ENCODE assay signal across 23 mouse cellular contexts in genomic region chr2:13722241-13722640, GRCm38 (mm10).
DNase-seq lines count a peak whose midpoint lies in the region; ATAC-seq lines count a peak whose summit lies in the region.
"Had no signal": no experiment of that assay in that cellular context is flagged by ENCODE, and none has a peak within 500 bp of the region (broad histone marks: within the 10 kb centered on the region; RNA-seq: fewer than 3 reads in every experiment).

No protein-coding gene starts in this region.

- H3K27me3 ChIP-seq in lung, embryonic 16.5 days (ENCODE audit: control insufficient read depth, insufficient read depth, low read depth, low read length), result no peaks in the 10 kb centered on the region
- H3K27me3 ChIP-seq: embryonic facial prominence, embryonic 13.5 days; heart, embryonic 15.5 days; hindbrain, embryonic 13.5 days had no signal

- H3K27ac ChIP-seq in lung, embryonic 16.5 days (ENCODE audit: low read length), result no peak overlapping the region
- H3K27ac ChIP-seq: embryonic facial prominence, embryonic 13.5 days; heart, adult 2 months; heart, embryonic 15.5 days; hindbrain, embryonic 13.5 days; hindbrain, postnatal 0 days had no signal

- no peaks in the 10 kb centered on the region for H3K36me3 ChIP-seq in lung, embryonic 16.5 days (ENCODE audit: control insufficient read depth, insufficient read depth, low read length)
- H3K36me3 ChIP-seq: embryonic facial prominence, embryonic 13.5 days; heart, embryonic 15.5 days; hindbrain, embryonic 13.5 days had no signal

- no peak overlapping the region for H3K4me3 ChIP-seq in lung, embryonic 16.5 days (ENCODE audit: low read length)
- H3K4me3 ChIP-seq: embryonic facial prominence, embryonic 13.5 days; erythroblast, embryonic 14.5 days; heart, adult 2 months; heart, embryonic 15.5 days; hindbrain, embryonic 13.5 days had no signal

- peak; percentile 36; the same call in 1 of the 2 replicates for ATAC-seq in lung, embryonic 16.5 days (ENCODE audit: low read depth)
- ATAC-seq: forebrain, embryonic 16.5 days; hindbrain, postnatal 0 days had no signal

- H3K9ac ChIP-seq in lung, embryonic 16.5 days (ENCODE audit: low read length), result no peak overlapping the region
- H3K9ac ChIP-seq: embryonic facial prominence, embryonic 13.5 days; heart, embryonic 15.5 days; hindbrain, embryonic 13.5 days had no signal

- 62% methylated on average over 4 of the region's 4 CpGs for WGBS in lung, embryonic 16.5 days

- H3K4me2 ChIP-seq in lung, embryonic 16.5 days (ENCODE audit: low read depth, low read length), result no peak overlapping the region
- H3K4me2 ChIP-seq: embryonic facial prominence, embryonic 13.5 days; heart, embryonic 11.5 days; heart, embryonic 15.5 days; hindbrain, embryonic 13.5 days had no signal

- no peaks in the 10 kb centered on the region for H3K4me1 ChIP-seq in lung, embryonic 16.5 days (replicated peaks; ENCODE audit: control insufficient read depth, insufficient read depth, low read length)
- H3K4me1 ChIP-seq: embryonic facial prominence, embryonic 13.5 days; heart, embryonic 15.5 days; hindbrain, embryonic 13.5 days had no signal

- no peak for DNase-seq in lung, postnatal 14 days
- peak; percentile 32 to 35 for DNase-seq in urinary bladder, postnatal 36 days (ENCODE audit: low spot score in 2 of 2)
- no peak for DNase-seq in urinary bladder, postnatal 10 days (ENCODE audit: low spot score)
- peak; percentile 74 for DNase-seq in gonadal fat pad, adult 2 months (ENCODE audit: low read depth)
- no peak for DNase-seq in left cerebral cortex, postnatal 36 days (ENCODE audit: low spot score in 2 of 2)
- DNase-seq in right cerebral cortex, postnatal 10 days (ENCODE audit: low spot score in 2 of 2), result no peak
- DNase-seq: adrenal gland, adult 8-10 months; adrenal gland, postnatal 36 days; cerebellum, adult 11 months; cerebellum, adult 8-10 months; cerebellum, postnatal 14 days; embryo, embryonic 11 days; gastrocnemius, postnatal 10 days; heart, adult 2 months; heart, postnatal 14 days had no signal

- no peaks in the 10 kb centered on the region for H3K9me3 ChIP-seq in lung, embryonic 16.5 days (ENCODE audit: control insufficient read depth, low read length)
- H3K9me3 ChIP-seq: embryonic facial prominence, embryonic 13.5 days; heart, embryonic 15.5 days; hindbrain, embryonic 13.5 days had no signal

- intact Hi-C loops in left cerebral cortex, postnatal 36 days (cut with DNase I), result no loop called here

Comparison
In these comparisons a context has a peak if more than half of its experiments do, and no peak if none do; other contexts are left out.
1. DNase-seq: peak in urinary bladder, postnatal 36 days (2 of 2) and gonadal fat pad, adult 2 months (single experiment); none in lung, postnatal 14 days (single experiment), urinary bladder, postnatal 10 days (single experiment), left cerebral cortex, postnatal 36 days (0 of 2) and right cerebral cortex, postnatal 10 days (0 of 2).